Mouse (Mus musculus) neural tube, embryonic 15.5 days (tissue): Measurements from ENCODE around the gene Wwc2. TPM values are rescaled to one million over a fixed set of nuclear protein-coding genes. Genes with fewer than 3 reads are reported as not detected.

Source experiments
- ATAC-seq: fragments of 200-750 bp; cut with Nextera tagmentation; 2 replicates; pipeline ENCODE4 v1.8.0; 2017; ENCODE audit warnings: mild to moderate bottlenecking, moderate TSS enrichment, moderate library complexity; ENCODE audit not compliant: low FRiP score
- H3K27ac ChIP-seq: fragments of 300-500 bp; sonication (generic); replicated peaks from 2 replicates; pipeline ENCODE4 v1.5.1; 2015; ENCODE audit warnings: mild to moderate bottlenecking, inconsistent platforms
- H3K27me3 ChIP-seq: fragments of 300-500 bp; sonication (generic); replicated peaks from 2 replicates; pipeline ENCODE4 v1.6.1; 2015; ENCODE audit warnings: inconsistent platforms
- H3K36me3 ChIP-seq: fragments of 300-500 bp; sonication (generic); 2 replicates; pipeline ENCODE4 v1.6.1; 2015; ENCODE audit warnings: inconsistent platforms
- H3K4me1 ChIP-seq: fragments of 300-500 bp; sonication (generic); 2 replicates; pipeline ENCODE4 v1.6.1; 2015; ENCODE audit warnings: inconsistent platforms
- H3K4me2 ChIP-seq: fragments of 300-500 bp; sonication (generic); 2 replicates; pipeline ENCODE4 v1.6.1; 2015; ENCODE audit warnings: inconsistent platforms, mild to moderate bottlenecking, moderate library complexity
- H3K4me3 ChIP-seq: fragments of 300-500 bp; sonication (generic); replicated peaks from 2 replicates; pipeline ENCODE4 v1.5.1; 2015; ENCODE audit warnings: mild to moderate bottlenecking, inconsistent platforms
- H3K9ac ChIP-seq: fragments of 300-500 bp; sonication (generic); replicated peaks from 2 replicates; pipeline ENCODE4 v1.6.1; 2015; ENCODE audit warnings: mild to moderate bottlenecking, inconsistent platforms
- H3K9me3 ChIP-seq: fragments of 300-500 bp; sonication (generic); replicated peaks from 2 replicates; pipeline ENCODE4 v1.6.1; 2016; ENCODE audit warnings: inconsistent platforms
- WGBS: fragments of 180-500 bp; shearing (Covaris S2); methylation state at CpG from one replicate; pipeline ENCODE4 v1.1.7; 2015; ENCODE audit warnings: mixed read lengths; 5-methylcytosine and 5-hydroxymethylcytosine counted together
- polyA plus RNA-seq: library from polyadenylated mRNA; unstranded; fragments of >200 nt; fragmentation: Nextera tagmentation; extraction: Ambion mirVana; gene quantifications from 2 replicates; pipeline ENCODE4 v1.2.1, GENCODE M21; 2015

The Wwc2 gene
- polyA plus RNA-seq, 1 experiment from 2014 or later = 5.8 TPM

DNA sequence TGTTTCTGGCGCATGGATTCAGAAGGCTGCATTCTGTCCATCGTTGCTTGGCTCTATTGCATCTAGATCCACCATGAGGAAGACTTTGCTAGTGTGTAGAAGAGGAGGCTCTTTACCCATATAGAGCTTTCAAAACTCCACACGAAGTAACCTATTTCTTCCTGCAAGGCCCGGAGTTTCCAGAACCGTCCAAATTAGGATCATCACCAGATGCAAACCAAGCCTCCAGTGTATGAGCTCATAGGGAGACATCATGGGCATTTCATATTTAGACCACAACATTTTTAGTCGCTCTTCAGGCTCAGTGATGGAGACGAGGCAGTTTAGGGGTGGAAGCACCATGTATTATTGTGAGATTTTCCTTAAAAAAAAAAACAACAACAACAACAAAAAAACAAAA lies 213.3 kb downstream of the Wwc2 start:
- Histone ChIP-seq H3K9me3 (no peaks in the 10 kb centered on the region), H3K4me1 (no peaks in the 10 kb centered on the region), H3K4me3 (no peak overlapping the region), H3K9ac (no peak overlapping the region), H3K27me3 (no peaks in the 10 kb centered on the region), H3K36me3 (no peaks in the 10 kb centered on the region), H3K27ac (no peak overlapping the region), H3K4me2 (no peak overlapping the region)
- ATAC-seq = no peak
- WGBS = 93% methylated on average over 7 of the region's 7 CpGs

Other genes with a start within 250 kb of the Wwc2 start
- not detected in 2 replicates for gene Cldn24, start 168.8 kb downstream of the Wwc2 start, polyA plus RNA-seq
- gene Cldn22, start 166.4 kb downstream of the Wwc2 start, polyA plus RNA-seq = not detected in 2 replicates
- gene Dctd, start 108.2 kb upstream of the Wwc2 start, polyA plus RNA-seq = 11.7 and 15.5 TPM in 2 replicates